Mouse (Mus musculus) intestine, embryonic 15.5 days (tissue): ENCODE measurements around the gene Hyou1. TPM values are rescaled to one million over a fixed set of nuclear protein-coding genes. Genes with fewer than 3 reads are reported as not detected.
A peak's percentile ranks its signal among the peaks of the same experiment; 100 is the strongest.
"Not testable (repeated sequence)": the region's sequence is repeated elsewhere in the genome, so short reads cannot be mapped to it uniquely, and the experiment has no call there.

ENCODE experiments used
- ATAC-seq: fragments of 200-750 bp; cut with Nextera tagmentation; 2 replicates; pipeline ENCODE4 v1.8.0; 2017; ENCODE audit warnings: moderate TSS enrichment, moderate library complexity
- H3K27ac ChIP-seq: fragments of 300-500 bp; sonication (generic); 2 replicates; pipeline ENCODE4 v1.5.1; 2015; ENCODE audit warnings: mild to moderate bottlenecking, inconsistent platforms
- H3K27me3 ChIP-seq: fragments of 300-500 bp; sonication (generic); replicated peaks from 2 replicates; pipeline ENCODE4 v1.6.1; 2015; ENCODE audit warnings: inconsistent platforms
- H3K36me3 ChIP-seq: fragments of 300-500 bp; sonication (generic); 2 replicates; pipeline ENCODE4 v1.6.1; 2015; ENCODE audit warnings: inconsistent platforms
- H3K4me1 ChIP-seq: fragments of 300-500 bp; sonication (generic); replicated peaks from 2 replicates; pipeline ENCODE4 v1.6.1; 2015; ENCODE audit warnings: inconsistent platforms
- H3K4me2 ChIP-seq: fragments of 300-500 bp; sonication (generic); replicated peaks from 2 replicates; pipeline ENCODE4 v1.6.1; 2015; ENCODE audit warnings: mild to moderate bottlenecking, inconsistent platforms
- H3K4me3 ChIP-seq: fragments of 300-500 bp; sonication (generic); replicated peaks from 2 replicates; pipeline ENCODE4 v1.5.1; 2015; ENCODE audit warnings: inconsistent platforms
- H3K9ac ChIP-seq: fragments of 300-500 bp; sonication (generic); 2 replicates; pipeline ENCODE4 v1.6.1; 2015; ENCODE audit warnings: inconsistent platforms
- H3K9me3 ChIP-seq: fragments of 300-500 bp; sonication (generic); 2 replicates; pipeline ENCODE4 v1.6.1; 2016; ENCODE audit warnings: inconsistent platforms
- WGBS: fragments of 180-500 bp; shearing (Covaris S2); methylation state at CpG from one replicate; pipeline ENCODE4 v1.1.7; 2015; 5-methylcytosine and 5-hydroxymethylcytosine counted together
- polyA plus RNA-seq: library from polyadenylated mRNA; unstranded; fragments of >200 nt; fragmentation: Nextera tagmentation; extraction: Ambion mirVana; gene quantifications from 2 replicates; pipeline ENCODE4 v1.2.1, GENCODE M21; 2015

Gene Hyou1
- polyA plus RNA-seq, 1 experiment from 2014 or later: 38.8 TPM

- Histone ChIP-seq H3K4me3 (peak within 1 kb of the TSS; percentile 63), H3K27me3 (no peaks in the 10 kb centered on the region), H3K9ac (peak within 1 kb of the TSS; percentile 79), H3K27ac (peak within 1 kb of the TSS; percentile 85), H3K9me3 (no peaks in the 10 kb centered on the region), H3K4me1 (peaks cover 18% of the 10 kb centered on the region; the same call in 1 of the 2 replicates), H3K36me3 (peaks cover 17% of the 10 kb centered on the region), H3K4me2 (peak within 1 kb of the TSS; percentile 79)
- peak; percentile 98 for ATAC-seq
- under 1% methylated on average over 43 of the region's 43 CpGs for WGBS
Measured at GRCm38 (mm10) chr9:44396684-44397411, 17.6 kb downstream of the Hyou1 start, which contains the start of gene Slc37a4. TSS of gene Slc37a4 (plus strand) at chr9:44396852.

GRCm38 (mm10) chr9:44398087-44398486, 18.8 kb downstream of the Hyou1 start:
- H3K4me2 ChIP-seq: peak overlapping the region; percentile 79
- H3K4me1 ChIP-seq: peaks cover 18% of the 10 kb centered on the region; the same call in 1 of the 2 replicates
- no peaks in the 10 kb centered on the region for H3K27me3 ChIP-seq
- H3K27ac ChIP-seq: peak overlapping the region; percentile 85
- peak overlapping the region; percentile 63 for H3K4me3 ChIP-seq
- H3K9ac ChIP-seq: peak overlapping the region; percentile 79
- 19% methylated on average over 4 of the region's 4 CpGs for WGBS
- ATAC-seq: peak; percentile 10; the same call in 1 of the 2 replicates
- peaks cover 23% of the 10 kb centered on the region for H3K36me3 ChIP-seq
- H3K9me3 ChIP-seq: no peaks in the 10 kb centered on the region

DNA sequence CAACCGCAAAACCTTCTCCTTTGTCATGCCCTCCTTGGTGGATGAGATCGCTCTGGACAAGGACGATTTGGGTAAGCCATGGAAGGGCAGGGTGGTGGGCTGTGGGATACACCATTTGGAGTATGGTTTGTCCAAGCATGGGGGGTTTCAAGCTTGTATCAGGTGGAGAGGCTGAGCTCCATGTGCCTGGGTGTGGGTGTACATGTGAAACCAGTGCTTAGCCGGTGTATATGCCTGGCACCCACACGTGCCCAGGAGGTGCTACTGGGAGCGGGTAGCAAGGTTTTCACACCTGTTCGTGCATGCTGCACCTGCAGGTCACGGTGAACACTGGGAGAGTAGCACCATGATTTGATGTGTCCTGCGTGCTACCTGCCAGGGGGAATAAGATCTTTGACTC, 19.3 kb downstream of the Hyou1 start:
- no peaks in the 10 kb centered on the region for H3K27me3 ChIP-seq
- peak overlapping the region; percentile 79 for H3K4me2 ChIP-seq
- no peak for ATAC-seq
- peak overlapping the region; percentile 79 for H3K9ac ChIP-seq
- peak overlapping the region; percentile 63 for H3K4me3 ChIP-seq
- 64% methylated on average over 9 of the region's 9 CpGs for WGBS
- H3K36me3 ChIP-seq: peaks cover 26% of the 10 kb centered on the region
- H3K4me1 ChIP-seq: peaks cover 18% of the 10 kb centered on the region; the same call in 1 of the 2 replicates
- H3K9me3 ChIP-seq: no peaks in the 10 kb centered on the region
- H3K27ac ChIP-seq: peak overlapping the region; percentile 85

GRCm38 (mm10) chr9:44399114-44399794, 20.0 kb downstream of the Hyou1 start:
- 72% methylated on average over 13 of the region's 13 CpGs for WGBS
- ATAC-seq: no peak
- peak overlapping the region; percentile 79 for H3K9ac ChIP-seq
- H3K4me1 ChIP-seq: peaks cover 18% of the 10 kb centered on the region; the same call in 1 of the 2 replicates
- H3K27ac ChIP-seq: no peak overlapping the region
- H3K27me3 ChIP-seq: no peaks in the 10 kb centered on the region
- peak overlapping the region; percentile 63 for H3K4me3 ChIP-seq
- peak overlapping the region; percentile 79 for H3K4me2 ChIP-seq
- no peaks in the 10 kb centered on the region for H3K9me3 ChIP-seq
- peaks cover 32% of the 10 kb centered on the region for H3K36me3 ChIP-seq

GRCm38 (mm10) chr9:44399795-44400114, 20.5 kb downstream of the Hyou1 start:
- H3K4me3 ChIP-seq: 0 out of 2 replicates have a peak overlapping the region, but pooled peaks have one; percentile 63
- 90% methylated on average over 6 of the region's 6 CpGs for WGBS

DNA sequence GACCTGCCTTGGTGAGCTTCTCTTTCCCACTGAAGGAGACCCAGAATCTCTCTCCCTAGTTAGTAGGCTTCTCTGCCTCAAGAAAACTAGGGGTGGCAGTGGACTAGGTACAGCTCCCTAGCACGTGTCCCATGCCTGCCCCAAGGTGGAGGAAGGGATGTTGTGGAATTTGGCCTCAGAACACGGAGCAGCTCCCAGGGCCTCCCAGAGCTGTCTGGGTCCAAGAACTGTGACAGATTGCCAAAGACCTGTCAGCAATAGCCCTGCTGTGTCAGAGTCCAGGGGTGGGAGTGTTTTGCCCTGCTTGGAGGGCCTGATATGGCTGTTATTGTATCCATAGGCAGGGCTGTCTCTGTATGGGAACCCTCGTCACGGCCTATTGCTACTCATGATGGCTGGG, 21.8 kb downstream of the Hyou1 start:
- no peaks in the 10 kb centered on the region for H3K9me3 ChIP-seq
- no peak overlapping the region for H3K4me2 ChIP-seq
- no peak overlapping the region for H3K9ac ChIP-seq
- H3K4me3 ChIP-seq: no peak overlapping the region
- 0 out of 2 replicates have a peak overlapping the region, but pooled peaks have one; percentile 6 for H3K27ac ChIP-seq
- ATAC-seq: no peak
- H3K36me3 ChIP-seq: peaks cover 39% of the 10 kb centered on the region
- H3K27me3 ChIP-seq: no peaks in the 10 kb centered on the region
- 68% methylated on average over 4 of the region's 4 CpGs for WGBS
- peaks cover 20% of the 10 kb centered on the region; the same call in 1 of the 2 replicates for H3K4me1 ChIP-seq

More at GRCm38 (mm10) chr9:44399795-44400114, 20.5 kb downstream of the Hyou1 start:
- ATAC-seq: no peak
- Histone ChIP-seq H3K27me3 (no peaks in the 10 kb centered on the region), H3K4me2 (no peak overlapping the region; the same call in 1 of the 2 replicates), H3K9ac (no peak overlapping the region), H3K36me3 (peaks cover 36% of the 10 kb centered on the region), H3K4me1 (peaks cover 18% of the 10 kb centered on the region; the same call in 1 of the 2 replicates), H3K27ac (no peak overlapping the region), H3K9me3 (no peaks in the 10 kb centered on the region)

DNA sequence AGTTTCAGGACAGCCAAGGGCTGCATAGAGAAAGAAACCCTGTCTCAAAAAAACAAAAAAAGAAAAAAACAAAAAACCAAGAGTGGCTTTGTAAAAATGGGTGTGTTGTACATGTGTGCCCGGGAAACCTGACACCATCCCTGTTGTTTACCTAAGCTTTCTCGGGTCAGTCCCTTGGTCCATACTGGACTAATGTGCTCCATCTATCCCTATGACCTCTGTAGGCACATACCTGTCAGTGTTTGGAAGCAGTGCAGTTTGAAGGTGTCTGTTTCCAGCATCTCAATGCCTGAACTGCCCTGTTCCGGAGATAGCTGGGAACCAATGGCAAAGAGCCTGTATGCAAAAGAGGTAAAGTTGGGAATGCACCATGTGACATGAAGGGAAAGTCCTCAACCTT, 25.7 kb downstream of the Hyou1 start:
- no peak for ATAC-seq
- Histone ChIP-seq H3K27ac (no peak overlapping the region), H3K9me3 (no peaks in the 10 kb centered on the region), H3K4me1 (peaks cover 12% of the 10 kb centered on the region; the same call in 1 of the 2 replicates), H3K27me3 (no peaks in the 10 kb centered on the region), H3K36me3 (peaks cover 45% of the 10 kb centered on the region), H3K4me2 (no peak overlapping the region), H3K9ac (no peak overlapping the region), H3K4me3 (no peak overlapping the region)
- WGBS: 61% methylated on average over 3 of the region's 3 CpGs

GRCm38 (mm10) chr9:44406906-44407751, 27.8 kb downstream of the Hyou1 start, which contains the start of the genes Rps25 and Trappc4:
TSS of gene Rps25 (plus strand) at chr9:44407139.
TSS of gene Trappc4 (minus strand) at chr9:44407600.
- Histone ChIP-seq H3K36me3 (peaks cover 38% of the 10 kb centered on the region), H3K9ac (peak within 1 kb of the TSS; percentile 91), H3K27ac (peak within 1 kb of the TSS; percentile 95), H3K9me3 (no peaks in the 10 kb centered on the region), H3K4me1 (peaks cover 6% of the 10 kb centered on the region; the same call in 1 of the 2 replicates), H3K27me3 (no peaks in the 10 kb centered on the region), H3K4me2 (peak within 1 kb of the TSS; percentile 63), H3K4me3 (peak within 1 kb of the TSS; percentile 83)
- ATAC-seq: peak; percentile 96
- whole genome bisulfite sequencing: under 1% methylated on average over 51 of the region's 51 CpGs

- WGBS: under 1% methylated on average over 23 of the region's 24 CpGs
- peaks cover 35% of the 10 kb centered on the region for H3K36me3 ChIP-seq
- no peak for ATAC-seq
Measured at GRCm38 (mm10) chr9:44407752-44408097, 28.4 kb downstream of the Hyou1 start.

DNA sequence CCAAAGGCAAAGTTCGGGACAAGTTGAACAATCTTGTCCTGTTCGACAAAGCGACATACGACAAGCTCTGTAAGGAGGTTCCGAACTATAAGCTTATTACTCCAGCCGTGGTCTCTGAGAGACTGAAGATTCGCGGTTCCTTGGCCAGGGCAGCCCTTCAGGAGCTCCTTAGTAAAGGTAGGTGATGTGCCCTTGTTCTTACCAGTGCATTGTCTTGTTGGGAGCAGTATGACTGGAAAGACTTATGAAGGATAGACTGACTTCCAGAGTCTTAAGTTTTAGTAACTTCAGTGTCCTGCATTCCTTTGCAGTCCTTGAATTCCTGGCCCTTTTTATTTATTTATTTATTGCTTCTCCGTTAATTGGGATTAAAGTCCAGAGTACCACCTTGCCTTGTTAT, 29.4 kb downstream of the Hyou1 start:
- not testable (repeated sequence) for ATAC-seq
- H3K4me2 ChIP-seq: peak overlapping the region; percentile 59
- WGBS: 70% methylated on average over 9 of the region's 9 CpGs

More at GRCm38 (mm10) chr9:44407752-44408097, 28.4 kb downstream of the Hyou1 start:
- H3K4me2 ChIP-seq: peak overlapping the region; percentile 59
- no peaks in the 10 kb centered on the region for H3K9me3 ChIP-seq
- no peaks in the 10 kb centered on the region for H3K27me3 ChIP-seq
- peak overlapping the region; percentile 91 for H3K9ac ChIP-seq
- peaks cover 6% of the 10 kb centered on the region; the same call in 1 of the 2 replicates for H3K4me1 ChIP-seq
- H3K27ac ChIP-seq: peak overlapping the region; percentile 95
- H3K4me3 ChIP-seq: peak overlapping the region; percentile 83

DNA sequence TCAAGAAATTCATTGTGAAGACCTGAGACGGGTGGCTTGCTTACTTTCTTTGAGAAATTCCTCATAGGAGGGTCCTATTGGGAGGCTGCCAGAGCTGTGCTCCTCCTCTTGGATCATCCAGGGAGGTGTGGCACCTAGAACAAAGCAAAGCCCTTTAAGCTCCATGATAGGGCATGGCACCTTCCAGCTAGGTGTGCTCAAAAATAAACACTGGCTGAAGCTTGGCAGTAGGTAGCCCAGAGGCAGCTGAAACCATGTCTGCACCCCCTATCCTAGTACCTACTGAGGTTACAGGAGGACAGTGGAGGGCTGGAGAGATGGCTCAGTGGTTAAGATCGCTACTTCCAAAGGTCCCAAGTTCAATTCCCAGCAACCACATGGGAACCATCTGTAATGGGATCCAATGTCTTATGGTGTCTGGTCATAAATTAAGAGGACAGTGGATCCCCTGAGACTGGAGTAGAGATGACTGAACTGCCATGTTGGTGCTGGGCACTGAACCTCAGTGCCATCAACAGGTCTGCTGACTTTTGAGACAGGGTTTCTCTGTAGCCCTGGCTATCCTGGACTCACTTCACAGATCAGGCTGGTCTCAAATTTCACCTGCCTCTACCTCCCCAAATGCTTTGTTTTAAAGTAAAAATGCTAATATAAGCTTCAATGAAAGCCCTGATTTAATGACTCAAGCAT, 31.5 kb downstream of the Hyou1 start:
- Histone ChIP-seq H3K9ac (no peak overlapping the region), H3K4me1 (peaks cover 6% of the 10 kb centered on the region; the same call in 1 of the 2 replicates), H3K4me2 (no peak overlapping the region), H3K27me3 (no peaks in the 10 kb centered on the region), H3K27ac (no peak overlapping the region), H3K36me3 (peaks cover 24% of the 10 kb centered on the region), H3K9me3 (no peaks in the 10 kb centered on the region), H3K4me3 (no peak overlapping the region)
- 85% methylated on average over 2 of the region's 2 CpGs for WGBS
- no peak for ATAC-seq

More for the DNA sequence above, 29.4 kb downstream of the Hyou1 start:
- H3K4me3 ChIP-seq: peak overlapping the region; percentile 83
- H3K4me1 ChIP-seq, H3K9me3 ChIP-seq, H3K27me3 ChIP-seq, H3K27ac ChIP-seq: not testable (repeated sequence)
- peaks cover 36% of the 10 kb centered on the region for H3K36me3 ChIP-seq
- H3K9ac ChIP-seq: peak overlapping the region; percentile 91; the same call in 1 of the 2 replicates
